9 mouse cellular contexts compared by ENCODE assay signal in genomic region chr2:105676909-105677433, GRCm38 (mm10). TPM values are rescaled to one million over a fixed set of nuclear protein-coding genes. Genes with fewer than 3 reads are reported as not detected.
DNase-seq lines count a peak whose midpoint lies in the region; ATAC-seq and TF ChIP-seq lines count a peak whose summit lies in the region.
"Had no signal": no experiment of that assay in that cellular context is flagged by ENCODE, and none has a peak within 500 bp of the region (broad histone marks: within the 10 kb centered on the region; RNA-seq: fewer than 3 reads in every experiment).

No protein-coding gene starts in this region.

- H3K27ac ChIP-seq in kidney, embryonic 15.5 days: no peak overlapping the region
- H3K27ac ChIP-seq in embryonic facial prominence, embryonic 10.5 days (replicated peaks): peak overlapping the region; percentile 89
- H3K27ac ChIP-seq in hindbrain, embryonic 13.5 days: peak overlapping the region; percentile 85; the same call in 1 of the 2 replicates
- no peak overlapping the region; the same call in 1 of the 2 replicates for H3K27ac ChIP-seq in neural tube, embryonic 14.5 days (ENCODE audit: low read depth, low read length)
- H3K27ac ChIP-seq in gastrocnemius, adult 2 months: no peak overlapping the region

- H3K4me3 ChIP-seq in kidney, embryonic 15.5 days (replicated peaks): no peak overlapping the region
- peak overlapping the region; percentile 61 for H3K4me3 ChIP-seq in embryonic facial prominence, embryonic 10.5 days
- peak overlapping the region; percentile 51 for H3K4me3 ChIP-seq in hindbrain, embryonic 13.5 days
- H3K4me3 ChIP-seq in neural tube, embryonic 14.5 days (ENCODE audit: low read depth, low read length): peak overlapping the region; percentile 40
- H3K4me3 ChIP-seq in gastrocnemius, adult 2 months: no peak overlapping the region

- intact Hi-C loops in gastrocnemius, adult 2 months (cut with DNase I): loop anchor here (5.0 kb wide), 1 partner anchor 325 kb away; the partner anchor contains the start of gene Dnajc24

- peak overlapping the region; percentile 57; the same call in 1 of the 2 replicates for H3K4me2 ChIP-seq in kidney, embryonic 15.5 days
- peak overlapping the region; percentile 58 for H3K4me2 ChIP-seq in hindbrain, embryonic 13.5 days
- peak overlapping the region; percentile 62 for H3K4me2 ChIP-seq in neural tube, embryonic 14.5 days (ENCODE audit: low read depth, low read length)

- TF ChIP-seq CTCF in gastrocnemius, adult 2 months (IDR thresholded peaks at IDR 0.05): no peak

- no peaks in the 10 kb centered on the region for H3K36me3 ChIP-seq in kidney, embryonic 15.5 days
- no peaks in the 10 kb centered on the region for H3K36me3 ChIP-seq in embryonic facial prominence, embryonic 10.5 days (replicated peaks)
- H3K36me3 ChIP-seq in hindbrain, embryonic 13.5 days: no peaks in the 10 kb centered on the region
- H3K36me3 ChIP-seq in neural tube, embryonic 14.5 days (ENCODE audit: control insufficient read depth, insufficient read depth, low read length): no peaks in the 10 kb centered on the region

- peaks cover 41% of the 10 kb centered on the region for H3K4me1 ChIP-seq in kidney, embryonic 15.5 days
- H3K4me1 ChIP-seq in embryonic facial prominence, embryonic 10.5 days: peaks cover 61% of the 10 kb centered on the region
- peaks cover 55% of the 10 kb centered on the region for H3K4me1 ChIP-seq in hindbrain, embryonic 13.5 days (replicated peaks)
- H3K4me1 ChIP-seq in neural tube, embryonic 14.5 days (ENCODE audit: control insufficient read depth, insufficient read depth, low read length): peaks cover 18% of the 10 kb centered on the region

- 1% methylated on average over 11 of the region's 11 CpGs for WGBS in kidney, embryonic 15.5 days
- WGBS in embryonic facial prominence, embryonic 10.5 days: under 1% methylated on average over 11 of the region's 11 CpGs
- under 1% methylated on average over 11 of the region's 11 CpGs for WGBS in hindbrain, embryonic 13.5 days
- WGBS in neural tube, embryonic 14.5 days: 2% methylated on average over 11 of the region's 11 CpGs

- no peaks in the 10 kb centered on the region for H3K9me3 ChIP-seq in kidney, embryonic 15.5 days (replicated peaks)
- H3K9me3 ChIP-seq in embryonic facial prominence, embryonic 10.5 days: no peaks in the 10 kb centered on the region
- H3K9me3 ChIP-seq in hindbrain, embryonic 13.5 days: no peaks in the 10 kb centered on the region
- H3K9me3 ChIP-seq in neural tube, embryonic 14.5 days (ENCODE audit: control insufficient read depth, low read length): no peaks in the 10 kb centered on the region

- H3K27me3 ChIP-seq in kidney, embryonic 15.5 days: peaks cover 99% of the 10 kb centered on the region
- peaks cover 100% of the 10 kb centered on the region for H3K27me3 ChIP-seq in embryonic facial prominence, embryonic 10.5 days (replicated peaks; ENCODE audit: low read depth, poor library complexity, severe bottlenecking)
- peaks cover 92% of the 10 kb centered on the region for H3K27me3 ChIP-seq in hindbrain, embryonic 13.5 days
- H3K27me3 ChIP-seq in neural tube, embryonic 14.5 days (ENCODE audit: control insufficient read depth, insufficient read depth, low read length): peaks cover 33% of the 10 kb centered on the region

- no peak overlapping the region for H3K9ac ChIP-seq in kidney, embryonic 15.5 days
- H3K9ac ChIP-seq in hindbrain, embryonic 13.5 days: peak overlapping the region; percentile 83
- peak overlapping the region; percentile 61 for H3K9ac ChIP-seq in neural tube, embryonic 14.5 days (replicated peaks; ENCODE audit: low read depth, low read length)
- H3K9ac ChIP-seq: liver, postnatal 0 days had no signal

- no peak for DNase-seq in kidney, postnatal 10 days
- no peak for DNase-seq in embryonic facial prominence, embryonic 10.5 days (ENCODE audit: low spot score)
- no peak for DNase-seq in gastrocnemius, adult 2 months
- no peak for DNase-seq in lung, postnatal 14 days

- no peak for ATAC-seq in kidney, embryonic 15.5 days (replicated peaks; ENCODE audit: low FRiP score)
- ATAC-seq in hindbrain, embryonic 13.5 days (ENCODE audit: low FRiP score): no peak
- ATAC-seq in neural tube, embryonic 14.5 days (ENCODE audit: low read depth): no peak
- ATAC-seq: liver, postnatal 0 days had no signal

RNA-seq across cellular contexts. Expression of gene Pax6, which starts 8.3 kb away (rescaled TPM):
- polyA plus RNA-seq in kidney, embryonic 15.5 days (2015; fragmentation: Nextera tagmentation; extraction: Ambion mirVana): 0.18 and 0.19 TPM in 2 replicates
- polyA plus RNA-seq in embryonic facial prominence, embryonic 10.5 days (2016; fragmentation: Nextera tagmentation; extraction: Ambion mirVana): 13.0 and 22.3 TPM in 2 replicates
- 26.4 and 29.8 TPM in 2 replicates for polyA plus RNA-seq in hindbrain, embryonic 13.5 days (2015; fragmentation: Nextera tagmentation; extraction: Ambion mirVana)
- polyA plus RNA-seq in neural tube, embryonic 14.5 days (2014; fragmentation: Nextera tagmentation; extraction: Ambion mirVana): 13.3 and 13.5 TPM in 2 replicates
- total RNA-seq in gastrocnemius, adult 2 months (2021): not detected
- total RNA-seq: gastrocnemius, postnatal 4 days had no signal
- polyA plus RNA-seq: liver, postnatal 0 days had no signal

Comparison
In these comparisons a context has a peak if more than half of its experiments do, and no peak if none do; other contexts are left out.
1. H3K27ac ChIP-seq: peak in embryonic facial prominence, embryonic 10.5 days (single experiment) and hindbrain, embryonic 13.5 days (single experiment); none in kidney, embryonic 15.5 days (single experiment), neural tube, embryonic 14.5 days (single experiment) and gastrocnemius, adult 2 months (single experiment).
2. H3K4me3 ChIP-seq: peak in embryonic facial prominence, embryonic 10.5 days (single experiment), hindbrain, embryonic 13.5 days (single experiment) and neural tube, embryonic 14.5 days (single experiment); none in kidney, embryonic 15.5 days (single experiment) and gastrocnemius, adult 2 months (single experiment).
3. RNA of gene Pax6, which starts 8.3 kb away (polyA plus RNA-seq): 26.4 to 29.8 TPM in hindbrain, embryonic 13.5 days, 13.3 to 13.5 TPM in neural tube, embryonic 14.5 days and 13.0 to 22.3 TPM in embryonic facial prominence, embryonic 10.5 days; 0.18 to 0.19 TPM in kidney, embryonic 15.5 days; every median in the first group is over 10 times any median in the second.
4. Peak in every context shown above with its lines, with median percentiles within 50 percentile points of each other: H3K4me2 ChIP-seq.